Mouse (Mus musculus) cerebellum, adult 11 months (tissue): ENCODE measurements at regions not wholly inside any gene's neighbourhood (a gene's known extent, or its start where the extent isn't known, plus 50 kb on each side); places are given as distances from the start of the nearest gene placed in this dataset.
"Not testable (repeated sequence)": the region's sequence is repeated elsewhere in the genome, so short reads cannot be mapped to it uniquely, and the experiment has no call there.

ENCODE experiments used
- DNase-seq: peaks from one replicate; pipeline ENCODE4 v3.0.0; 2022

DNA sequence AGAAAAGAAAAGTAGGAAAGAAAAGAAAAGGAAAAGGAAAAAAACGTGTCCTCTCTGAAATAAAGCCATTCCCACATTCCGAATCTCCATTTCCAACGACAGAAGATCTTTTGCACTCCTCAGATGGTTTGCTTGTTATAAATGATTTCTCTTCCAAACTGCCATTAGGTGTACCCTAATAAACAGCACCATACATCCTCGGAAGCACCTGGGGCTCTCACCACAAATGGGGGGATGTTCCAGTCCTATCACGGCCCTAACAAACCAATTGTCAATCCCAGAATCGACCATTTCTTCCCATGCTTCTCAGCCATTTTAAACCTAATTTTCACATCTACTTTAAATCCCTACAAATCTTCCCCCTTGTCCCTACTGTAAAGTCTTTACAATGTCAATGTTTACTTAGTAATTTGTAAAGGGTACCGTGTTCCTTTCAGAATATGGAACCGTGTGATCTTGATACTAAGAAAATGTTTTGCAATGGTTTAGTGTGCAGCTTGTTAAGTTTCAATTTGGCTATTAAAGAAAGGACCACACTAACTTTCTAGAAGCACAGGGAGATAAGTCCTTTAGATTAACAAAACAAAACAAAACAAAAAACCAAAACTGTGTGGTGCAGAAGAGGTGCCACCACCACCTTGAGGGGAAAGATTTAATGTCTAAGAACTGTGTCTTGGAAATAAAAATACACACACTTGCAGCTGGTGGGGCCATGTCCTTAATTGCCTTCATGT, 66.6 kb upstream of the Chd2 start:
- DNase-seq, result no peak

DNA sequence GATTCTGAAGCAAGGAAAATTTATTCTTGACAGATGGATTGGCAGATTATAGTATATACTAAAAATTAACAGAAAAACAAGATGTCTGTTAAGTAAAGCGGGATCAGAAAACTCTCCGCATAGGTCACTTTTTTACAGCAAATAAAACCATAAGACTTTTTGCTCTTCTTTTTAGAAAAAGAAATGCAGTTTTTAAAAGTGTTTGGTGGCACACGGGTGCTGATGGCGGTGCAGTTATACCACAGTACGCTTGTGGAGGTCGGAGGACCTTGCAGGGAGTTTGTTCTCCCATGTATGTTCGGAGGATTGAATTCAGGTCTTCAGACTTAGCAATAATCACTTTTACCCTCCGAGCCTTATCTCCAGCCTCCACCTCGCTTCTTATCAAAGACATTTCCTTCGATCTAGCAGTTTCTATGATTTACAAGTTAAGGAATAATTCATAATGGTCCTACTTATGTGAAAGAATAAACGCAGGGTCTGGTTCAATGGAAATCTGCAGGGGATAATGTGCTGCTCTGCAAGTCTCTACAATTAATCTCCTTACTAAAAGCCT, 65.9 kb upstream of the Chd2 start:
- DNase-seq, result no peak

DNA sequence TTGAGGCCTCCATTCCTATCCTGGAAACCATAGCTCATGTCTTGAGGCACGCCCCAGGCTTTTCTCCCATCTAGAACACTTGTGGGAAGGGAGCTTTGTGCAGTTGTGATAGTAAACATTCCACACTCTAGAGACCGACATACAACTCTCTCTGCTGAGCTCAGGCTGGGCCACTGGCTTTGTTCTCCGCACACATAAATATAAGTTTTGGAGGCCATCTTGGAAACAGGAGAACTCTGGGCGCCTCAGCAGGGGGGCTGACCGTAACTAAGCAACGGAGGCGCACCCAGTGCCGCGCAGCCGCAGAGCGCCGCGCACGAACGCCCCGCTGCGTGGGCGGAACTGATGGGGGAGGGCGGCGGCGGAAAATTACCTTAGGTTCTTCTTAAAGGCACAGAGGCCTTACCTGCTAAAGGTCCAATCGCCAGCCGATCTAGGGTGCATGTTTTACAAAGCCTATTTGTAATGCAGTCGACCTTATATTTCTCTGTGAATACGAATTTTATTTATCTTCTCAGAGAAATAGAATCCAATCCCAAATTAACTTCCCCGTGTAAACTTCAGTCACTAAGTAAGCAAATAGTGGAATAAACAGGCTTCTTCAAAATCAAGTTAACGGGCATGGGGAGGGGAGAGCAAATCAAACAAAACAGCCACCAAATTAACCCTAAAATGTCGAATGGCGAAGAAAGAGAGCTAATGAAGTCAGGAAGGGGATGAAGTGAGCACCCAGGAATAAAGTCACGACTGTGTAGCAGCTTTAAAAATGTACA, 65.2 kb upstream of the Chd2 start:
- DNase-seq, result peak; percentile 95

DNA sequence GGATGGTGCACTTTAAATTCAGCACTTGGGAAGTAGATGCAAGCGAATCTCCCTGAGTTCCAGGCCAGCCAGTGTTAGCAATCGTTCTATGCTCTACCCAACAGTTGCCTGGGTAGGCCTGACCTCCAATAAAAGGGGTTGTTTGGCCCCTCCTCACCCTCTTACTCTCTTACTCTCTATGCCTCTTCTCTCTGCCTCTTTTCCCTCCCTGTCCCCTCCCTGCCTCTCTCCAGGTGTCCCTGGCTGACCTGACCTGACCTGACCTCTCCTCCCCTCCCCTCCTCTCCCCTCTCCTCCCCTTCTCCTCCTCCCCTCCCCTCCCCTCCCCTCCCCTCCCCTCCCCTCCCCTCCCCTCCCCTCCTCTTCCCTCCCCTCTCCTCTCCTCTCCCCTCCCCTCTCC, 63.0 kb upstream of the Chd2 start:
- DNase-seq, result no peak

DNA sequence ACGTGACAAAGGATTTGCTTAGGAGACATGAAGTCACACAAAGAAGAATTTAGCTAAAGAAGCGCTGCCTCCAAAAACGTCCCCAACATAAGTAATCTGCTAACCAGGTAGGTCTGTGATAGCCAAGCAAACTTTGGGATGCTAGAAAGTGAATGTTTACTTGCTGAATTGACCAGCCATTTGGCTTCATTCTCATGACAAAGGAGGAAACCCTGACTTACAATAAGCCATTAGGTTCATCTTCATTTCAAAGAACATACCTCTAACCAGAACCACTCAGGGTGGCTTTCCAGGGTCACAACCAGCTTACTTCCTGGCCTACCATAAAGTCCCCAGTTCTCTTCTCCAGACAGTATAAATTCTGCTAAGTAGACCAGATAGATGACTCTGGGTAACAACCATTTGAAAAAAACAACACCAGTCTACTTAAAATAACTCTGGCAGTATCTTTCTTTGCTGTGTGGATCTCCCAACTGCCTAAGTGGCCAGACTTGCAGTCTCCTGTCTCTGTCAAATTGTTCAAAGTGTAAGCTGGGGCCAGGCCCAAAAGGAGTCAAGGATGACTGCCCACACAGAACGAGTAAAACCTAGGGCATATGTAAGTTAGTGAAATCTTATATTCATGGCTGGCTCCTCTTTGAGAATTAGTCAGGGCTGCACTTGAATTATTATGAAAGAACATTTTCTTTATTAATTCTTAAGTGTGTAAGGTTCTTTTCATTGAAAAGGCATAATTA, 61.4 kb upstream of the Chd2 start:
- DNase-seq, result no peak

DNA sequence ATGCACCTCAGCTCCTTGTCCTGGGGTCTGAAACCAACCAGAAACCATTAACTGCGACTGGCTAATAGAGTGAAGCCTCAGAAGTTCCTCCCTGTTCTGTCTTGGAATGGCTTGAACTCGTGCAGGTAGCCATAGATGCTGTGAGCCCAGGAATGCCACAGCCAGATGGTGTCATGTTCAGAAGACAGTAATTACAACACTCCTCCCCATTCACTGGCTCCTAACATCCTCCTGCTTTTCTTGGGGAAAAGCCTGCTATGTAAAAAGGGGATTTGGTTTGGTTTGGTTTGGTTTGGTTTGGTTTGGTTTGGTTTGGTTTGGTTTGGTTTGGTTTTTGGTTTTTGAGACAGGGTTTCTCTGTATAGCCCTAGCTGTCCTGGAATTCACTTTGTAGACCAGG, 59.7 kb upstream of the Chd2 start:
- no peak for DNase-seq

DNA sequence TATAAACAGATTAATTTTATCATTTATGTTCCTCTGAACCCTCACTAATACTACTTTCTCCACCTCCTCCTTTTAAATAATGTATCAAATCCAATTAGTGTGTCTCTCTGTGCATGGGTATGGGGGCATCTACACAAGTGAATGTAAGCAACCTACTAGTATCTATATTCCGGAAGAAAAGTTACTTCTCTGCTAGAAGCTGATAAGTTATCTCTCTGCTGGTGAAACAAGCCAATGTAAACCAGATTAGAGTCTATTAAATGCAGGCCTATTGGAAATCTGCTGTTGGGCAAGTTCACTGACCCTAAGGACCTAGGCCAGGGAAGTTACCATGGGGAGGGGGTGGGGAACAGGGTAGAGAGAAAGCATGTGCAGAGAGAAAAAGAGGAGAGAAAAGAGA, 59.1 kb upstream of the Chd2 start:
- DNase-seq, result no peak

DNA sequence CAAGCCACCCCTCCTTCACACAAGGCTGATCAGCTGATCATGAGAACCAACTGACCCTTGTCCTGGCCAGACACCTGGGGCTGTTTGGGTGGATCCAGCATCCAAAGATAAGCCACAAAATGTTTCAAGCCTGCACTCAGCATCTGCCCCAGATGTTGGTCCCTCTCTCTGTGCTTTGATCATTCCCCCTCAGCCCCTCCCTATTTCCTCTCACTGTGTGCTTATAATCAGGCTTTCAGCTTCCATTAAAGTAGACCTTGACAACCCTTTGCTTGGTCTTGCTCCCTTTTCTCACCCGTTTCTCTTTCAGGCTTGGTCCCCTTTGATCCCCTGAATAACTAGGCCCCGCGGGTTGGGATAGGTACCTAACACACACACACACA, 58.4 kb upstream of the Chd2 start:
- DNase-seq, result not testable (repeated sequence)

DNA sequence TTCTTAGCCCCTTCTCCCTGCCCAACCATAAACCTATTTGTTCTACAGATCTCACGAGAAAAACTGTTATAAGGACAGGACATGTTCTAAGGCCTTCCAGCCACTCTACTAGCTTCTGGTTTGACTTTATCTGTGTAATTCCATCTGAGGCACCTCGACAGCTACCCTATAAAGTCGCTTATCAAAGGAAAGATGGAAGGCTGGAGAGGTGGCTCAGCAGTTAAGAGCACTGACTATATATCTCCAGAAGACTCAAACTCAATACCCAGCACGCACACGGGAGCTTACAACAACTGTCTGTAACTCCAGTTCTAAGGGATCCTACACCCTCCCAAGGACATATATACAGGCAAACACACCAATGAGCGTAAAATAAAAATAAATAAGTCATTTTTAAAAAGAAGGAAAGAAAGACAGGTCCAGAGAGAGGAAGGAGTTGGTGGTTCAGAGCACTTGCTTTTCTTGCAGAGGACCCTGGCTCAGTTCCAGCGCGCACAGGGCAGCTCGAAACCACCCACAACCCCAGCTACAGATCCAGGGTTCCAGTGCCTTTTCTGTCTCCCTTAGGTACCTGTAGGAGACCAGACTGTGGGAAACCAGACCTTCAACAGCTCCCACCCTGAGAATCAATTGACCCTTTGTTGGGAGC, 57.8 kb upstream of the Chd2 start:
- DNase-seq, result no peak

DNA sequence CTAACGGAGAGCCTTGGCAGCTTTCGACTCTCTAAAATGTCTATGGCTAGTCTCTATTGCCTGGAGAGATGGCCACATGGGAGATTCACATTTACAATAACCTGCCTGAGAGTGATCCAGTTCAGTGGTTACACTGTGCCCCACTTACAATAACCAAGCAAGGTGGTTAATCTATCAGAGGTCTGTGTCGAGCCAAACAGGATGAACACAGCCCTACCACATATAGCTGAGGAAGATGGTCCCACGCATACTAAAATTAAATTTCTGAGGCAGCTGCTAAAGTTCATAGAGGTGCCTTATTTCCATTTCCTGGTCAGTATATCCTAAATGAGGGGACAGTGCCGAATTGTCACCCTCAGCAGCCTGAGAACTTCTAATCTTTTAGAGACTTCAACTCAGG, 56.3 kb upstream of the Chd2 start:
- DNase-seq, result no peak

DNA sequence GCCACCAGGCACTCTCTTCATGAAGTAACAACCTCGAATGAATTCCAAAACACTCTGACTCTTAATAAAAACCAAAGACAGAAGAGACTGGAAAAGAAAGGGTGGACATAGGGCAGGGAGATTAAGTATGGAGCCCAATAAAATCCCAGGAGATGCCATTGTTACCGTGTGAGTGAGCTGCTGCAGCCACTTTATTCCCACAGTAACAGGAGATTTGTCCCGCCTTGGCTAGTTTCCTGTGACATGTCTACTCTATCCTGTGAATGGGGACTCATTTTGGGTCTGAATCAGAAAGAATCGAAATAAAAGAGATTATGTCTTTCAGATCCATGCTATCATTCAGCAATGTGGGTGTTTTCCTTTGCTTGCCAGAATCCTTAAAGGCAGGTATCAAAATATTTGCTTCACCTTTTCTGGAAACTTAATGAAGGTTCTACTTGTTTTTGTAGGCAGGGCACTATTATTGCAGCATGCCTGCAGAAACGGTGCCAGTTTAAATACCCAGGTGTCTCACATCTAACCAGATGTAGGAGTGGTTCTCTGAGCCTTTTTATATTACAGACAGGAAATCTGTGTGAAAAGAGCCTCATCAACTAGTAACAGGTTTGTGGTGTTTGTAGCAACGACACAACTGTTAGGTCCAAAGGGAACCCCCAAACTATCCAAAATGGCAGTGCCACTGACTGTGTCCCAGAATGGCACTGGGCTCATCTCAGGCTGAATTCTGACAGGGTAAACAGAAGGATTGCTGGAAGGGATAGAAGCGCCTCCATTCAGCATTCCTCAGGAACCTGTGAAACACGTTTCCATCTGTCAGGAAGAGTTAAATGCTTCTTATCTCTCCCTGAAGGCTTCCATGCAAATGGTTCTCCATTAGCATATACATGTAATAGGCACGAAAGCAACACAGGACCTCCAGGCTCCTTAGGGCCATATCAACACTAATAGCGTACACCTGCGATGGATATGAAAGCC, 55.5 kb upstream of the Chd2 start:
- DNase-seq, result no peak

DNA sequence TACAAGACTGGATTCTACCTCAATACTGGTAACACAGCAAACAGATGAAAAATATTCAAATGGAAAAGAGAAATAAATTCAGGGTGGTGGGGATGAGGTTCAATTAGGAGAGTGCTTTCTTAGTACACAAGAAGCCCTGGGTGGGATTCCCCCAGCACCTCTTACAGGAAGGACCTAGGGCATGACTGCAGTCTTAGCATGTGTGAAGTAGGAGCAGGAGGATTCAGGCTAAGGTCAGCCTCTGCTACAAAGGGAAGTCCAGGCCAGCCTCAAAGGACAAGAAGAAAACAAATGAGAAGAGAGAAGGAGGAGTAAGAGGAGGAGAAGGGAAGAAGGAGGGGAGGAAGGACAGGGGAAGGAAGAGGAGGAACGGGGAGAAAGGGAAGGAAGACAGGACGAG, 54.8 kb upstream of the Chd2 start:
- no peak for DNase-seq

DNA sequence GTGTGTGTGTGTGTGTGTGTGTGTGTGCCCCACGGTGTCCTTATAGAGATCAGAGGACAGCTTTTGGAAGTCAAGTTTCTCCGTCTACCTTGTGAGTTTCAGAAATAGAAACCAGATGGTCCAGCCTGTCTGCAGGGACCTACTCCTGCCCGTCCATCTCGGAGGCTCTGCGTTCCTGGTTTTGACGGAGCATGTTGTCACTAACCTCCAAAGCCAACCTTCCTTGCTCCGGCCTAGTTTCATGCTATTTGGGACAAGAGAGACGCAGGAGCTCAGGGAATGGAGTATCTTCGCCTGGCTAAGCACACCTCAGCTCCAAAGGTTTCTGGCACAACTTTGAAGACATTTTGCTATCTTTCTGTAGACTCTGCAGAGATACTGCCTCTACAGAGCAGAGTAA, 54.2 kb upstream of the Chd2 start:
- peak; percentile 56 for DNase-seq

DNA sequence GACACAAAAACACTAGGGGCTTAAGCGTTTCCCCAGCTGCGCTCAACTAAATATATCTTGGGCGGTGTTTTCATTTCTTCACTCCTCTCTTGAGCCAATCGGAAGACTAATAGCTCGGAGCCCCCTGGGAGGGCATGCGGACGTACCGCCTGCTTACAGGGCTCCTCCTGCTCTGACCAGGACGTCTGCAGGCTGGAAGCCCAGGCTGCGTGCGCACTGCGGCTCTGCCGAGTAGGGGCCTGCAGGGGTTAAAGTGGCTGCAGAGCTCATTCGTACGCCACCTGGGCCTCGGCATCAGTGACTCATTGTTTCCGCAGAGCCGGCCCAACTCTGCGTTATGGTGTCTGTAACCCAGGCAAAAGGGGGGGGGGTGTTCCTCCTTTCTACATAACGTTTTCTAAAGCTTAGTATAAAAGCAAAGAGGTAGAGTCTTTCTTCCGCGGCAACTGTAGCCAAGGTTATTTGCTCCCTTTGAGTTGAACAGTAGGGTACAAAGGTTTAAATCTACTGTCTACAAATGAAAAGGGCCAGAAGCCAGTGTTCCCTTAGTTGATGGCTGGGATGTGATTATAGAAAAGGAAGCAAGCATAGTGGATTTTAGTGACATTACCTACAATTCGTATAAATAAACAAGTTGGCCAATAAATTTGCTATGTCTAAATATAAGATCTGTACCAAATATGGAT, 53.7 kb upstream of the Chd2 start:
- peak; percentile 89 for DNase-seq

DNA sequence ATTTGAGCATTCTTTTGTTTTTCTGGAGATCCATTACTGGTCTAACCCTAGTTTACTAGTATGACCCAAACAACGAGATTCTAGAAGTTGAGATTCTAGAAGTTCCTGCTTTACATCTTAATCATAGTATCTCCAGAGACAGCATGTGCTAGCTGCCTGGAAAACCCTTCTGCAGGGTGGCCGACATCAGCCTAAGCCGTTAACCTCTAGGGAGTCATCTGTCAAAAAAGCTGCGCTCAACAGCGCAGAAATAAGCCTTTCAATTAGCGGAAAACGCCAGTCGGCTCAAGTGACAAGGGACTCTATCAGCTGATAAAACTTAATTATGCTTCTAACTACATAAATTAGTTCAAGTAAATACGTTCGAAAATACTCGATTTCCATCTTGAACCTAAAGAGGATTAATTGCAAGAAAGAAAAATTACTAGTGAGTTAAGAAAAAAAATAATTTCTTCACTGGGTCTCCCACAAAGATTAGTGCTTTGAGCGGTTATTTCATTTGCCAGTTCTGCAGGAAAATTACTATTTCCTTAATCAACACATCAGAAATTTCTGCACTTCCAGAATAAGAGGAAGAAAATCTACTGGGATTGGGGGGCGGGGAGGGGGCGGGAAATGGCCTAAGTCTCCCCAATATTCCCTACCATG, 53.0 kb upstream of the Chd2 start:
- no peak for DNase-seq

DNA sequence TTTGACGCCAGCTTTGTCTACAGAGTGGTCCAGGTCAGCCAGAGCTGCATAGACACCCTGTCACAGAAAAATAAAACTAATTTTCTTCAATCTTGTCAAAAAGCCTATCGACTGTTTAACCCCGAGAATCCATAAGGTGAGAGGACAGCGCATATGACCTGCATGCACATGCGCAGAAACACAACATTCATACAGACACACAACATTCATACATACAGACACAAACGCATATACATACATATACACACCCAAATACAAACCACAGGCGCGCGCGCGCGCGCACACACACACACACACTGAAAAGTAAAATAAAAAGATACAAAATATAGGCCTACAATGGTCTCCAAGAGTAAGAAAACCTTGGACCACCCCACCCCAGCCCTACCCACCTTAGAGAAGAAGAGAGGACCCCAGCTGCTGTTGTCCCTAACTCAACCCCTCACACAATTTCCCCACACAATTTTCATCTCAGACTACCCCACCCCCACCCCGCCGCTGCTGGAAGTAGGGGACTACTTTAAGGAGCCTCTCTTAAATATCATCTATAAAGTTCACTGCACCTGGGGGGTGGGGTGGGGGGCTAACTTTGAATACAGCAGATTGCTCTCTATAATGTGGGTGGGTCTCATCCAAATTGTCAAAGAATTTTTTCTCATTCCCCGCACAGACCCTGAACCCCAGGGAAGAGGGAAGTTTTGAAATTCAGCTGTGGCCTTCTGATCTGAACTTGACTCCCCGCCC, 52.2 kb upstream of the Chd2 start:
- no peak for DNase-seq

DNA sequence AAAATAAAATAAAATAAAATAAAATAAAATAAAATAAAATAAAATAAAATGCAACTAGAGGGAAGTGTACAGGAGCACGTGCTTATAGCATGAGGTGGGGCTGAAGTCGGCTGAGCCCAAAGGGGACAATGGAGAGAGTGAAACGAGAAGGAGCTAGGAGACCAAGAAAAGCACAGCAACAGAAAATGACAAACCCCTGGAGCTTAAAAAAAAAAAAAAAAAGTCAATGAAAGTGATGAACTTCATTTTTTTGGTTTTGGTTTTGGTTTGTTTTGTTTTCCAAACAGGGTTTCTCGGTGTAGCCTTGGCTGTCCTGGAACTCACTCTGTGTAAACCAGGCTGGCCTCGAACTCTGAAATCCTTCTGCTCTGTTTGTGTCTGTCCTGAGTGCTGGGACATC, 51.2 kb upstream of the Chd2 start:
- no peak for DNase-seq
